Mouse (Mus musculus): Measurements from ENCODE around the gene B2m.

DNA sequence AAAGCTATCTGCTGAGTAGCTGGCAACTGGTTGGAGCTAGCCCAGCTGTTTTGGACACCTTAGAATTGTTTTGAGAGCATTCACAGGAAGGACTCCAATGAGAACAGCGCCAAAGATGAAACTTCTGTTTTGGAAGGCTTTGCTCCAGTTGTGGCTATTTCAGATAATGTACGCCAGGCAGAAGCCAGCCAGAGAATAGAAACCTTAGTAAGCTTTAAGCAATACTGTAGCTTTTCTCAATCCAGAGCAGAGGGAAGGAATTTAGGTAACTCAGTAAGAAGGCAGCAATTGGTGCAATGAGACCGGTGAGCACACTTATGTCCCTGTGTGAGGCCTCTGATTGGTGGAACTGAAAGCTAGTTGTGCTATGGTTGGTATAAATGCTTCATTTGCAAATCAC is 4.4 kb upstream of the B2m start:
- TF ChIP-seq CTCF (IDR thresholded peaks at IDR 0.05; ENCODE audit: low read depth, low read length) (no peak), GATA1 (IDR thresholded peaks at IDR 0.05; ENCODE audit: borderline replicate concordance, low read length) (no peak)

Measured in G1E (cell line).